Mouse (Mus musculus) intestine, embryonic 14.5 days (tissue): ENCODE measurements around the gene a. TPM values are rescaled to one million over a fixed set of nuclear protein-coding genes. Genes with fewer than 3 reads are reported as not detected.

Source experiments
- ATAC-seq: fragments of 200-750 bp; cut with Nextera tagmentation; replicated peaks from 2 replicates; pipeline ENCODE4 v1.8.0; 2017; ENCODE audit warnings: low read depth, moderate number of reproducible peaks, moderate TSS enrichment, moderate library complexity; ENCODE audit not compliant: low FRiP score, low TSS enrichment
- DNase-seq: peaks from one replicate; pipeline ENCODE4 v3.0.0-alpha.2; 2018; ENCODE audit warnings: low spot score
- H3K27ac ChIP-seq: fragments of 300-500 bp; sonication (generic); 2 replicates; pipeline ENCODE4 v1.5.1; 2014; ENCODE audit warnings: low read depth, mild to moderate bottlenecking, control low read depth
- H3K27me3 ChIP-seq: fragments of 300-500 bp; sonication (generic); replicated peaks from 2 replicates; pipeline ENCODE4 v1.6.1; 2014; ENCODE audit warnings: low read length, control low read depth; ENCODE audit not compliant: control insufficient read depth, insufficient read depth
- H3K36me3 ChIP-seq: fragments of 300-500 bp; sonication (generic); 2 replicates; pipeline ENCODE4 v1.6.1; 2014; ENCODE audit warnings: low read length, control low read depth; ENCODE audit not compliant: control insufficient read depth, insufficient read depth
- H3K4me1 ChIP-seq: fragments of 300-500 bp; sonication (generic); replicated peaks from 2 replicates; pipeline ENCODE4 v1.6.1; 2014; ENCODE audit warnings: low read length, control low read depth, mixed read lengths; ENCODE audit not compliant: control insufficient read depth, insufficient read depth
- H3K4me2 ChIP-seq: fragments of 300-500 bp; sonication (generic); 2 replicates; pipeline ENCODE4 v1.6.1; 2014; ENCODE audit warnings: low read length
- H3K4me3 ChIP-seq: fragments of 300-500 bp; sonication (generic); 2 replicates; pipeline ENCODE4 v1.5.1; 2014; ENCODE audit warnings: low read depth, low read length, control low read depth, mixed read lengths
- H3K9ac ChIP-seq: fragments of 300-500 bp; sonication (generic); 2 replicates; pipeline ENCODE4 v1.6.1; 2014; ENCODE audit warnings: mild to moderate bottlenecking, low read length
- H3K9me3 ChIP-seq: fragments of 300-500 bp; sonication (generic); 2 replicates; pipeline ENCODE4 v1.6.1; 2016; ENCODE audit warnings: low read length, control low read depth; ENCODE audit not compliant: control insufficient read depth
- WGBS: fragments of 180-500 bp; shearing (Covaris S2); extraction: QIAGEN DNeasy Blood & Tissue Kit; methylation state at CpG from one replicate; pipeline ENCODE4 v1.1.7; 2014; 5-methylcytosine and 5-hydroxymethylcytosine counted together
- polyA plus RNA-seq: library from polyadenylated mRNA; unstranded; fragments of >200 nt; fragmentation: Nextera tagmentation; extraction: Ambion mirVana; gene quantifications from 2 replicates; pipeline ENCODE4 v1.2.1, GENCODE M21; 2014

The a gene
- polyA plus RNA-seq = 0.93 and 1.5 TPM in 2 replicates

- H3K36me3 ChIP-seq = no peaks in the 10 kb centered on the region
- peak within 1 kb of the TSS; percentile 80 for H3K4me2 ChIP-seq
- peaks cover 26% of the 10 kb centered on the region for H3K4me1 ChIP-seq
- peak; percentile 98 for DNase-seq
- peak within 1 kb of the TSS; percentile 98 for H3K4me3 ChIP-seq
- no peaks in the 10 kb centered on the region for H3K9me3 ChIP-seq
- H3K9ac ChIP-seq = peak within 1 kb of the TSS; percentile 95
- under 1% methylated on average over 63 of the region's 89 CpGs for WGBS
- no peaks in the 10 kb centered on the region for H3K27me3 ChIP-seq
- ATAC-seq = peak; percentile 97
- peak within 1 kb of the TSS; percentile 99 for H3K27ac ChIP-seq
Measured at GRCm38 (mm10) chr2:154790656-154791483, at the start of gene a, which contains the start of gene Raly. a (plus strand) TSS chr2:154791402. Raly (plus strand) TSS chr2:154791096.

DNA sequence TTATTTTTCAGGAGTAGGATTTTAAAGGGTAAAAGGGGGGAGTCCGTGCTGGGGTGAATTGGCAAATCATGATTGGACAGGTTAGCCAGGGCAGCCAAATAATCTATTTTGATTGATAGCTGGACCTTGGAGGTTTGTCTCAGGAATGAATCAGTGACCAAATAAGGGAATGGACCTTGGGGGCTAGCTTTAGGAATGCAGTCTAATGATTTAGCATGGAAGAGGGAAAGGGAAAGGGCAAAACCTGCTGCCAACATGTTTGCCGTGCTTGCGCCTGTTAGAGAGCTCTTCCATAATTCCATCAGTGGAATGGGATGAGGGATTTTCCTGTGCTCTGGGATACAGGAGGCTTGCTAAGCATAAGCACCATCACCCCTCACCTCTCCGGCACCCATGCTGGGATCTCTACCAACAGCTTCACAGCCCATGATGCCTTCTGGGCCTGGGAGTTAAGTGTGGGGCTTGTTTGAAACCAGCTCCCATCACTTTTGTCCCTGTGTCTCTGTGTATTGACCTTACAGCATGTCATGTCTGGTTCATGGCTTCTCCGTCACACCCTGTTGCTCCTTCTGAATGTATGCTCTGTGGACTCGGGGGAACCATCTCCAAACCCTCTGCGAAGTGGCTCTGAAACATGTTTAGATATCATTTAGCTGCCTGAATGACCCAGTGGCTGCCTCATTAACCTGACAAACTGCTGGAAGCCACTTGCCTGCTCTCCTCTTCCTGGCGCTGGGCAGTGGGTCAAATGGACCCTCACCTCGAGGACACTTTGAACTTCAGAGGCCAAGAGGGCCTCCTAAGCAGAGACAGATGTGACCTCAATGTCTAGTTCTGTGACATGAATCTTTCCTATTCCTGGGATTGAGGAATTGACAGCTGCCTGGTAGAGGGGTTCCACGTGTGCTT is 48.0 kb upstream of the a start:
- WGBS = 62% methylated on average over 10 of the region's 10 CpGs
- Histone ChIP-seq H3K4me1 (peaks cover 4% of the 10 kb centered on the region; the same call in 1 of the 2 replicates), H3K36me3 (no peaks in the 10 kb centered on the region), H3K27me3 (no peaks in the 10 kb centered on the region), H3K4me2 (no peak overlapping the region), H3K4me3 (no peak overlapping the region), H3K9ac (no peak overlapping the region), H3K27ac (no peak overlapping the region), H3K9me3 (no peaks in the 10 kb centered on the region)
- DNase-seq (no peak), ATAC-seq (no peak)

DNA sequence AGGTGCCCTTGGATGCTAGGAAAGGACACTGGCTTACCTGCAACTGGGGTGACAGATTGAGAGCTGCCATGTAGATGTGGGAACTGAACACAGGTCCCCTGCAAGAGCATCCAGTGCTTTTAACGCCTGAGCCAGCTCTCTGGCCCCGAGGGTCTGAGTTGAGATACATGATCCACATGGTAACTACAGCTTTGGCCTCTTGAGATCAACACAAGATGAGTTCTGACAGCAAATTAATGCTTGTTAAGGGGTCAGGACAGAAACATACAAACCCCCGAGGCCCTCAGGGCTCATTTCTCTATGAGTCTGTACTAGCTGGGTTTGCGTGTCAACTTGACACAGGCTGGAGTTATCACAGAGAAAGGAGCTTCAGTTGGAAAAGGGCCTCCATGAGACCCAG is 47.3 kb upstream of the a start:
- peaks cover 5% of the 10 kb centered on the region for H3K4me1 ChIP-seq
- no peak overlapping the region for H3K4me3 ChIP-seq
- no peak overlapping the region for H3K9ac ChIP-seq
- 73% methylated on average over 4 of the region's 4 CpGs for WGBS
- H3K4me2 ChIP-seq = no peak overlapping the region
- H3K36me3 ChIP-seq = no peaks in the 10 kb centered on the region
- ATAC-seq = no peak
- H3K27me3 ChIP-seq = no peaks in the 10 kb centered on the region
- no peak for DNase-seq
- H3K27ac ChIP-seq = no peak overlapping the region
- no peaks in the 10 kb centered on the region for H3K9me3 ChIP-seq

- Histone ChIP-seq H3K36me3 (no peaks in the 10 kb centered on the region), H3K9me3 (no peaks in the 10 kb centered on the region), H3K27me3 (no peaks in the 10 kb centered on the region), H3K27ac (no peak overlapping the region), H3K4me2 (no peak overlapping the region), H3K9ac (no peak overlapping the region), H3K4me1 (peaks cover 11% of the 10 kb centered on the region), H3K4me3 (no peak overlapping the region)
- WGBS = 91% methylated on average over 2 of the region's 2 CpGs
- no peak for DNase-seq
- no peak for ATAC-seq
Measured at GRCm38 (mm10) chr2:154748383-154748782, 42.8 kb upstream of the a start.

- peaks cover 11% of the 10 kb centered on the region for H3K4me1 ChIP-seq
- H3K27ac ChIP-seq = peak overlapping the region; percentile 69
- H3K9me3 ChIP-seq = no peaks in the 10 kb centered on the region
- DNase-seq = peak; percentile 71
- no peak overlapping the region for H3K4me3 ChIP-seq
- no peaks in the 10 kb centered on the region for H3K36me3 ChIP-seq
- WGBS = 53% methylated on average over 23 of the region's 23 CpGs
- 0 out of 2 replicates have a peak, but pooled peaks have one; percentile 50 for ATAC-seq
- H3K9ac ChIP-seq = no peak overlapping the region
- H3K4me2 ChIP-seq = peak overlapping the region; percentile 14; the same call in 1 of the 2 replicates
- no peaks in the 10 kb centered on the region for H3K27me3 ChIP-seq
Measured at GRCm38 (mm10) chr2:154749046-154750036, 41.9 kb upstream of the a start.

DNA sequence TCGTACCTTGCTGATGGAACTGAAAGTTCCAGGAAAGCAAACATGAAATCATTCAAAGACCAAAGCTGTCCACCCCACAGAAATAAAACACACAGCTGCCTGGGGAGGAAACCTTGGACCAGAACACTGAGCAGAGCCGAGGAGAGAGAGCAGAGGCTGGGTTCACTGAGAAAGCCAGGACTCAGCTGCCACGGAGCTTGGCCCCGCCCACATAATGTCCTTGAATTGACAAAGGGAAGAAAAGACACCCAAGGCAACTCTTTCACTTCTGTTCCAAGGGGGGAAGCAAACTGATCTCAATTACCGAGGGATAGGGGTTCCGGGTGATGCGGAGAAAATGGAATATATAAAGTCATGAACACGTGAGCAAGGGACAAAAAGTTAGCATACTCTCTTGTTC is 39.3 kb upstream of the a start:
- no peak for DNase-seq
- Histone ChIP-seq H3K4me3 (no peak overlapping the region), H3K27me3 (no peaks in the 10 kb centered on the region), H3K9ac (no peak overlapping the region), H3K36me3 (no peaks in the 10 kb centered on the region), H3K27ac (no peak overlapping the region), H3K4me2 (no peak overlapping the region), H3K9me3 (no peaks in the 10 kb centered on the region), H3K4me1 (peaks cover 11% of the 10 kb centered on the region)
- WGBS = 58% methylated on average over 8 of the region's 8 CpGs
- no peak for ATAC-seq

- Histone ChIP-seq H3K9ac (no peak overlapping the region), H3K9me3 (no peaks in the 10 kb centered on the region)
- 88% methylated on average over 2 of the region's 2 CpGs for WGBS
Measured at GRCm38 (mm10) chr2:154754068-154754560, 37.1 kb upstream of the a start.

More at GRCm38 (mm10) chr2:154754068-154754560, 37.1 kb upstream of the a start:
- no peak overlapping the region for H3K4me2 ChIP-seq
- H3K27me3 ChIP-seq = no peaks in the 10 kb centered on the region
- H3K36me3 ChIP-seq = no peaks in the 10 kb centered on the region
- H3K27ac ChIP-seq = no peak overlapping the region
- no peak overlapping the region for H3K4me3 ChIP-seq
- ATAC-seq (no peak), DNase-seq (no peak)
- peaks cover 8% of the 10 kb centered on the region for H3K4me1 ChIP-seq
